Mouse (Mus musculus): ENCODE data around the gene Klhl29. TPM values are rescaled to one million over a fixed set of nuclear protein-coding genes. Genes with fewer than 3 reads are reported as not detected.

Klhl29 gene
- total RNA-seq, 2 experiments from 2014 or later: 38.9 to 40.9 TPM

DNA sequence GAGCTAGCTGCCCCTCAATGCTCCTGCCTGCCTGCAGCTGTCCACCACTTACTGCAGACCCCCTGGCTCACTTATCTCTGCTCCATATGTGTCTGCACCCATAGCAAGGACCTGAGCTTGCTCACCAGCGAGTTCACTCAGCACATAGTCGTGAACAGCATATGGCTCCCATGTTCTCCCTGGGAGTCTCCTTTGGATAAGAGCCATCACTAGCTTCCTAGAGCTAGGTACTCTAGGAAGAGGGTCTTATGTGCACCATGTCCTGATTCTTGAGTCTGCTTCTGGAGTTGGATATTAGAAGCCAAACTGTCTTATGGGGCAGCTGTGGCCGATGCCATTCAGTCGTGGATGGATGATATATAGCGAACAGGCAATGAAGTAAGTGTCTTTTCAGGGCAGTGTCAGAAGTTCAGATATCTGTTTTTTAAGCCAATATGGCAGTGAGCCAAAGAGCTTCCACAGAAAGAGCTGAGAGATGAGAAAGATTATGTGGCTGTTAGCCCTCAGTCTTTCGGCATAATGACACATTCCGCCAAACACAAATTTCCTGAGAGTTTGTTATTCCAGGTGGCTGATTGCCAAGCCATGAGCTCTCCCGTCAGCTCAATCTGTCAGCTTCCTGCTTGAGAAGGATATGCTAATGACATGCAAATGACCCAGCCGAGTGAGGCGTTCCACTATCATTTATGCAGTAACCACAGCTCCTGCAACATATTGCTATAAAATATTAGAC lies 287.5 kb downstream of the Klhl29 start:
- Histone ChIP-seq H3K27ac (peak overlapping the region; percentile 67; the same call in 1 of the 2 replicates), H3K4me3 (no peak overlapping the region; the same call in 1 of the 2 replicates)
- DNase-seq (ENCODE audit: low spot score in 2 of 2): peak; percentile 85 to 92
- no peak for TF ChIP-seq CTCF (conservative IDR thresholded peaks at IDR 0.05)

DNA sequence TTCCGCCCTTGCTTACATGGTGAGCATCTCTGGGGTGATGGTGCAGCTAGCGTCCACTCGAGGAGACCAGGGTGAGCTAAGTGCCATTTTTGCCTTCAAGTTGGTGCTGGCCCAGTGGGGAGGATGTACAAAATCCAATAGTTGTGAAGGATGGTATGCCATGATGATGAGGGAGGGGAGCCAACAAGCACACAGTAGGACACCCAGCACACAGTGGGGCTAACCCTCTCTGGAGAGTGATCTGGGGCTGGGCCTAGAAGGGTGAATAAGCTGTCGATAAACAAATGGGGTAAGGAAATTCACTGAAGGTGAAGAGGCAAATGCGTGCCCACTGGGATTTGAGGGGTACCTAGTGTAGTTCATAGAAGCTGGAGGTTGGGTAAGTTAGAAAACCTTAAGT lies 290.8 kb downstream of the Klhl29 start:
- Histone ChIP-seq H3K27ac (no peak overlapping the region), H3K4me3 (no peak overlapping the region)
- no peak for DNase-seq (ENCODE audit: low spot score in 2 of 2)
- TF ChIP-seq CTCF (conservative IDR thresholded peaks at IDR 0.05): no peak

DNA sequence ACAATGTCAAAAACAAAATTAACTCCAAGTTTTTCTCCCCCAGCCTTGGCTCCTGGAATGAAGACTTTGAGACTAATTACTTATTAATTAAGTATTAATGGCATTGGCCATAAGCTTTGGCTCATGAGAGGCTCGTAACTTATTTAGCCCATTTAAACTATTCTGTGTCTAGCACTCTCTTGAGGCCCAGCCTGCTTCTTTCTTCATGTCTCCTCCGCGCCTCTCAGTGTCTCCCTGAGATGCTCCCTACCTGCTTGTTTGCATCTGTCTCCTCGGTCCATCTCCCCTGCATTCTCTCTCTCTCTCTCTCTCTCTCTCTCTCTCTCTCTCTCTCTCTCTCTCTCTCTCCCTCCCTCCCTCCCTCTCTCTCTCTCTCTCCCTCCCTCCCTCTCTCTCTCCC lies 294.0 kb downstream of the Klhl29 start:
- DNase-seq (ENCODE audit: low spot score in 2 of 2): no peak
- no peak for TF ChIP-seq CTCF (conservative IDR thresholded peaks at IDR 0.05)
- no peak overlapping the region for H3K4me3 ChIP-seq
- H3K27ac ChIP-seq: no peak overlapping the region

DNA sequence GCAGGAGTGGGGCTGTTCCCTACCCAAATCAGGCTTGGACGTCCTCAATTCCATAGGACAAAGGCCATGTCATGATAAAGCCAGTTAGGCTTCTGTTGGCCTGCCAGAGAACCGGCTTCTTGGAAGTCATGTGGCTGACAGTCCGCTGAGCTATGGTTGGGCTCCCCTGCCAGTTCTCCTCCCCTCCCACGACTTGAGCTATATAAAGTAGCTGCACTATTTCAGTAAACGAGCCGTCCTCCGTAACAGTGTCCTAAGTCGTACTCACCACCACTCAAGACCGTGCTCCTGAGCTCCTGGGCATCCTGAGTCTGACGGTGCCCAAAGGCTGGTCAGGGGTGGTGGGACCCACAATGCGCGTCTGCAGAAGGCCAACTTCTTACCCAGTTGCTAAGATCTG lies 302.3 kb downstream of the Klhl29 start:
- TF ChIP-seq CTCF (conservative IDR thresholded peaks at IDR 0.05): no peak
- DNase-seq (ENCODE audit: low spot score in 2 of 2): no peak
- H3K4me3 ChIP-seq: no peak overlapping the region
- H3K27ac ChIP-seq: no peak overlapping the region

DNA sequence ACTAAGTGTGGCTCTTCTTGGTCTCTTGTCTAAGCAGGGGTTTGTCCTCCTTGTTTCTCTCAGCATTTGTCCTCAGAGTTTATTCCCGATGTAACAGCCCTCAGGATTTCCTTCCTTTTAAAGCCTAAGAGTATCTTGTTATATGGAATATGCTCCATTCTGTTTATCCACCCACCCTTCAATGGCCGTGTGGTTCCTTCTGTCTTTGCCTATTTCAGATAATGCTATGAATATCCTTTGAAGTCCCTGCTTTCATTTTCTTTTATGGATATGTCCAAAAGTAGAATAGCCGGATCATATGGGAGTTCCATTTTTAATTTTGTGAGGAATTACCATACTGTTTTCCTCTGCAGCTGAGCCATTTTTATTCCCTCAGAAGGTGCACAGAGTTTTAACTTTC lies 305.4 kb downstream of the Klhl29 start:
- Histone ChIP-seq H3K27ac (no peak overlapping the region), H3K4me3 (no peak overlapping the region)
- TF ChIP-seq CTCF (conservative IDR thresholded peaks at IDR 0.05): no peak
- DNase-seq (ENCODE audit: low spot score in 2 of 2): no peak

DNA sequence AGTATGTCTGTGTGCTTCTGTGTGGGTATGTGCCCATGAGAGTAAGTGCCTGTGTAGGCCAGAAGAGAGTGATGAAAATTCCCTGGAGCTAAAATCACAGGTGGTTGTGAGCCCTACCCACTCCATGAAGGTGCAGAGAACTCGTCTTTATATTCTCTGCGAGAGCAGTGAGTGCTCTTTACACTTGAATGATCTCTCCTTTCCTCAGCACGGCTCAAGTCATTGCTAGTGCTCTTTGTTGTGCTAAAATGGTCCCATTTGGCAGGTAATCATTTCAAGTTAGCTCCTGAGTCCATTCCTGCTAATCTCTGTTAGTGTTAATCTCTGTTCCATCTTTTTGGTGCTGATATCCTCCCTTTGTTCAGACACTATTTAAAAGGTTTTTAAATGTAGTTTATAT lies 307.9 kb downstream of the Klhl29 start:
- TF ChIP-seq CTCF (conservative IDR thresholded peaks at IDR 0.05): no peak
- Histone ChIP-seq H3K27ac (no peak overlapping the region), H3K4me3 (no peak overlapping the region)
- no peak for DNase-seq (ENCODE audit: low spot score in 2 of 2)

DNA sequence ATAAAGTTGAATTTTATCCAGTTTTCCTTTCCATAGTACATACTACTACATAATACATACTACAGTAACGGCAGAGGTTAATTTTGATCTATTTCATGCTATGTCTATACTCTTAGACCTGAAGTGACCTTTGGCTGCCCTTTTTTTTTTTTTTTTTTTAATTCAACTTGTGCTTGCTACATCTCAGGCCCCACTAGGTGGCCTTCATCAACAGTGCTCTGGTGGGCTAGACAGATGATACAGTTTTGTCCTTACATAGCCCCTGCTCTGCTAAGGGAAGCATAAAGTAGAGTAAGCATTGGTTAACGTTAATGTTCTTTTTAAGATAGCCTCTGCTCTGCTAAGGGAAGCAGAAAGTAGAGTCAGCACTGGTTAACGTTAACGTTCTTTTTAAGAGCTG lies 327.4 kb downstream of the Klhl29 start:
- Histone ChIP-seq H3K4me3 (no peak overlapping the region), H3K27ac (no peak overlapping the region)
- no peak for DNase-seq (ENCODE audit: low spot score in 2 of 2)
- TF ChIP-seq CTCF (conservative IDR thresholded peaks at IDR 0.05): no peak

DNA sequence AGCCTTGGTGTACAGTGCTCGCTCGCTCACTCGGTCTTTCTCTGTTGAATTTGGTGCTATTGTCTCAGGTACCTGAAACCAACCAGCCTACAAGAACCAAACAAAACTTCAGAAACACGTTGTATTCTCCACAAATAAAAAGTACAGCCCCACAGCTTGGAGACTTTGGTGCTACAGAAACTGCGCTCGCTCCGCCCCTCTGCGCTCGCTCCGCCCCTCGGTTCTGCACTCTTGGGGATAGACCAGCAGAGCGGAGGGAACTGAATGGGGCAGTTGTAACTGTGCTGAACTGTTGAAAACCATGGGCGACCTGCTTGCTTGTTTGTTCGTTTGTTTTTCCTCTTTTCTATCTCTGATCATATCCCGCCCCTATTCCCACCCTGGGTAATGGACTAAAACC lies 331.3 kb downstream of the Klhl29 start:
- Histone ChIP-seq H3K4me3 (no peak overlapping the region), H3K27ac (no peak overlapping the region)
- TF ChIP-seq CTCF (conservative IDR thresholded peaks at IDR 0.05): no peak
- no peak for DNase-seq (ENCODE audit: low spot score in 2 of 2)

DNA sequence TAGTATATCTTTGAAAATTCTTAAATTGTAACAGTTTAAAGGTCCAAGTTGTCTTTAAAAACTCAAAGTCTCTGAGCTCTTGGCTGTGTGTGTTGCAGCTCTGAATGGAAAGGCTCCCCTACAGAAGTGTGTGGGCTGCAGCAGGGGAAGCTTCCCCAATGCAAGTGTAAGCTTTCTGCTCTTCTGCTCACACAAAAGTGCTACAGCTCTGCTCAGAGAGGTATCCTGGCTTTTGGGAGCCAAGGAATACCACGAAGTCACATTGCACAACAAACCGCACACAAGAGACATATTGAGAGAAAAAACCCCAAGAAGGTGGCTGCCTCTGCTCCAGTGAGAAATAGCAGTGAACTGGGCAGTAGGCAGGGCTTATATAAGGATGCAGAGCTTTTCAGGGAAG lies 337.5 kb downstream of the Klhl29 start:
- Histone ChIP-seq H3K4me3 (no peak overlapping the region), H3K27ac (no peak overlapping the region)
- no peak for TF ChIP-seq CTCF (conservative IDR thresholded peaks at IDR 0.05)
- no peak for DNase-seq (ENCODE audit: low spot score in 2 of 2)

DNA sequence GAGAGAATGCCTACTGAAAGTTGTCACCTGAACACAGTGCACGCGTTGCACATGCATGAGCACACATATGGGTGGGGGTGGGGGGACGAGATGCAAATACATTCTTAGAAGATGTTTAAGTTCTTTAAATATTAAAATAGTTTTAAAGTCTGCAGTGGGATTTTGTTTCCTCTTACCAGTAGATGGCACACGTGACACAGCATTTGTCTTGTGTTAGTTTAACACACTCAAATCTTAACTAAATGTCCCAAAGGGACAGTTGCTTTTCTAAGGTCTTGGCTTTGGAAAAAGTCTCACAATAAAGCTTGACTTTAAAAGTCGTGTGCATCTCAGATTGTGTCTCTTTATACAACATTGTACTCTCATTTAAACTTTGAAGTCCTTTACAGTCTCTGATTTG lies 346.4 kb downstream of the Klhl29 start:
- Histone ChIP-seq H3K27ac (no peak overlapping the region), H3K4me3 (no peak overlapping the region)
- peak; percentile 75 for TF ChIP-seq CTCF (conservative IDR thresholded peaks at IDR 0.05)
- DNase-seq (ENCODE audit: low spot score in 2 of 2): peak in 1 of 2 experiments; percentile 20

Data from layer of hippocampus, adult 2 months (tissue).